Comparison of ENCODE assay signal across 8 mouse cellular contexts in the genomic region with DNA sequence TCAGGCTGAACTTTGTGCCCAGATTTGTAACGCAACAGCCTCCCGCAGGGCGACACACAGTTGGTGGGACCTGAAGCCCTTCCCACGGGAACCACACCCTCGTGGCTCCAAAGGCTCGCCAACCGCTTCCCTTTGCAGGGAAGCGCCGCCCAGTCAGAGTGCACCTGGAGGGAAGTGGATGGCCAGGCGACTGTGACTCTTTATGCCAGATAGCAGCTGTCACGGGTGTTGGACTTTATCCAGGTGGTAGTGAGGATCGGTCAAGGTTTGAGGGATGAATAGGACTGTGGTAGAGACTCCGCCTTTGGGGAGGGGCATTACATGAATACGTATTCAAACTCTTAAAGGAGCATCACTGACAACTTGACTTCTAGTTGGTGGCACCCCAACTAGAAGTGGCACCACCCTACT. TPM values are rescaled to one million over a fixed set of nuclear protein-coding genes. Genes with fewer than 3 reads are reported as not detected.
DNase-seq lines count a peak whose midpoint lies in the region; ATAC-seq lines count a peak whose summit lies in the region.

No protein-coding gene starts in this region.

- peaks cover 15% of the 10 kb centered on the region; the same call in 1 of the 2 replicates for H3K36me3 ChIP-seq in heart, embryonic 11.5 days (ENCODE audit: control insufficient read depth, insufficient read depth, low read length)
- H3K36me3 ChIP-seq in kidney, embryonic 15.5 days = peaks cover 24% of the 10 kb centered on the region
- peaks cover 16% of the 10 kb centered on the region for H3K36me3 ChIP-seq in lung, embryonic 15.5 days

- no peak overlapping the region for H3K27ac ChIP-seq in heart, embryonic 11.5 days (ENCODE audit: low read depth, low read length)
- H3K27ac ChIP-seq in kidney, embryonic 15.5 days = no peak overlapping the region
- no peak overlapping the region for H3K27ac ChIP-seq in lung, embryonic 15.5 days

- peak overlapping the region; percentile 24 for H3K4me3 ChIP-seq in heart, embryonic 11.5 days (ENCODE audit: low read depth, low read length)
- peak overlapping the region; percentile 62 for H3K4me3 ChIP-seq in kidney, embryonic 15.5 days (replicated peaks)
- peak overlapping the region; percentile 62 for H3K4me3 ChIP-seq in lung, embryonic 15.5 days

- 16% methylated on average over 14 of the region's 14 CpGs for WGBS in heart, embryonic 11.5 days (ENCODE audit: insufficient replicate concordance)
- WGBS in kidney, embryonic 15.5 days = 8% methylated on average over 14 of the region's 14 CpGs
- 20% methylated on average over 14 of the region's 14 CpGs for WGBS in lung, embryonic 15.5 days

- DNase-seq in thymus, postnatal 0 days (ENCODE audit: low spot score) = peak; percentile 13
- DNase-seq in thymus, postnatal 25 days = no peak
- DNase-seq in cerebellum, adult 9-10 months = peak; percentile 92
- DNase-seq in spleen, postnatal 36 days (ENCODE audit: low spot score in 2 of 2) = peak; percentile 41 to 55
- DNase-seq in MN1 (ENCODE audit: low spot score) = no peak

- ATAC-seq in heart, embryonic 11.5 days (replicated peaks; ENCODE audit: insufficient number of reproducible peaks, low FRiP score, low TSS enrichment) = no peak
- 0 out of 2 replicates have a peak, but pooled peaks have one; percentile 6 for ATAC-seq in kidney, embryonic 15.5 days (replicated peaks; ENCODE audit: low FRiP score)
- no peak for ATAC-seq in lung, embryonic 15.5 days (ENCODE audit: borderline replicate concordance, extremely low read depth, low FRiP score, low TSS enrichment)

- peak overlapping the region; percentile 80 for H3K4me2 ChIP-seq in heart, embryonic 11.5 days
- peak overlapping the region; percentile 90 for H3K4me2 ChIP-seq in kidney, embryonic 15.5 days
- H3K4me2 ChIP-seq in lung, embryonic 15.5 days = peak overlapping the region; percentile 84

- H3K9me3 ChIP-seq in heart, embryonic 11.5 days (replicated peaks; ENCODE audit: control insufficient read depth, low read length) = no peaks in the 10 kb centered on the region
- no peaks in the 10 kb centered on the region for H3K9me3 ChIP-seq in kidney, embryonic 15.5 days (replicated peaks)
- H3K9me3 ChIP-seq in lung, embryonic 15.5 days = no peaks in the 10 kb centered on the region

- H3K4me1 ChIP-seq in heart, embryonic 11.5 days (ENCODE audit: control insufficient read depth, insufficient read depth, low read length) = peaks cover 14% of the 10 kb centered on the region; the same call in 1 of the 2 replicates
- H3K4me1 ChIP-seq in kidney, embryonic 15.5 days = peaks cover 43% of the 10 kb centered on the region
- peaks cover 32% of the 10 kb centered on the region for H3K4me1 ChIP-seq in lung, embryonic 15.5 days

- peaks cover 11% of the 10 kb centered on the region; the same call in 1 of the 2 replicates for H3K27me3 ChIP-seq in heart, embryonic 11.5 days (ENCODE audit: control insufficient read depth, insufficient read depth, low read length)
- peaks cover 20% of the 10 kb centered on the region for H3K27me3 ChIP-seq in kidney, embryonic 15.5 days
- H3K27me3 ChIP-seq in lung, embryonic 15.5 days = peaks cover 7% of the 10 kb centered on the region; the same call in 1 of the 2 replicates

- H3K9ac ChIP-seq in heart, embryonic 11.5 days (ENCODE audit: low read depth, low read length) = no peak overlapping the region
- H3K9ac ChIP-seq in kidney, embryonic 15.5 days = no peak overlapping the region
- H3K9ac ChIP-seq in lung, embryonic 15.5 days = no peak overlapping the region

RNA-seq across cellular contexts. Expression of gene Leng9, which starts 0.6 kb away (rescaled TPM):
- polyA plus RNA-seq in thymus, postnatal 0 days (2015; fragmentation: Nextera tagmentation; extraction: Ambion mirVana) = 7.0 and 8.7 TPM in 2 replicates
- polyA plus RNA-seq in heart, embryonic 11.5 days (2014; fragmentation: Nextera tagmentation; extraction: Ambion mirVana) = 1.4 TPM in 2 replicates
- polyA plus RNA-seq in kidney, embryonic 15.5 days (2015; fragmentation: Nextera tagmentation; extraction: Ambion mirVana) = 2.8 and 3.5 TPM in 2 replicates
- 3.9 and 4.5 TPM in 2 replicates for polyA plus RNA-seq in lung, embryonic 15.5 days (2015; fragmentation: Nextera tagmentation; extraction: Ambion mirVana)

RNA-seq across cellular contexts. Expression of gene Cdc42ep5, which starts 13.8 kb away (rescaled TPM):
- 12.3 and 12.6 TPM in 2 replicates for polyA plus RNA-seq in thymus, postnatal 0 days (2015; fragmentation: Nextera tagmentation; extraction: Ambion mirVana)
- polyA plus RNA-seq in heart, embryonic 11.5 days (2014; fragmentation: Nextera tagmentation; extraction: Ambion mirVana) = 27.9 and 32.1 TPM in 2 replicates
- 34.7 and 35.7 TPM in 2 replicates for polyA plus RNA-seq in kidney, embryonic 15.5 days (2015; fragmentation: Nextera tagmentation; extraction: Ambion mirVana)
- 39.8 and 41.0 TPM in 2 replicates for polyA plus RNA-seq in lung, embryonic 15.5 days (2015; fragmentation: Nextera tagmentation; extraction: Ambion mirVana)

RNA-seq across cellular contexts. Expression of gene Leng8, which starts 14.0 kb away (rescaled TPM):
- polyA plus RNA-seq in thymus, postnatal 0 days (2015; fragmentation: Nextera tagmentation; extraction: Ambion mirVana) = 23.0 and 30.9 TPM in 2 replicates
- 42.1 and 42.6 TPM in 2 replicates for polyA plus RNA-seq in heart, embryonic 11.5 days (2014; fragmentation: Nextera tagmentation; extraction: Ambion mirVana)
- 57.4 and 69.3 TPM in 2 replicates for polyA plus RNA-seq in kidney, embryonic 15.5 days (2015; fragmentation: Nextera tagmentation; extraction: Ambion mirVana)
- polyA plus RNA-seq in lung, embryonic 15.5 days (2015; fragmentation: Nextera tagmentation; extraction: Ambion mirVana) = 52.5 and 59.0 TPM in 2 replicates

RNA-seq across cellular contexts. Expression of gene Ttyh1, which starts 31.6 kb away (rescaled TPM):
- polyA plus RNA-seq in thymus, postnatal 0 days (2015; fragmentation: Nextera tagmentation; extraction: Ambion mirVana) = 0.76 and 0.96 TPM in 2 replicates
- 0.70 and 0.87 TPM in 2 replicates for polyA plus RNA-seq in heart, embryonic 11.5 days (2014; fragmentation: Nextera tagmentation; extraction: Ambion mirVana)
- 2.1 and 3.0 TPM in 2 replicates for polyA plus RNA-seq in kidney, embryonic 15.5 days (2015; fragmentation: Nextera tagmentation; extraction: Ambion mirVana)
- polyA plus RNA-seq in lung, embryonic 15.5 days (2015; fragmentation: Nextera tagmentation; extraction: Ambion mirVana) = 2.1 and 2.2 TPM in 2 replicates

Comparison
In these comparisons a context has a peak if more than half of its experiments do, and no peak if none do; other contexts are left out.
1. DNase-seq: peak in thymus, postnatal 0 days (single experiment), cerebellum, adult 9-10 months (single experiment) and spleen, postnatal 36 days (2 of 2); none in thymus, postnatal 25 days (single experiment) and MN1 (single experiment).
2. Peak in every context shown above with its lines, with median percentiles within 50 percentile points of each other: H3K4me2 ChIP-seq and H3K4me3 ChIP-seq.